Mouse (Mus musculus): ENCODE measurements around the gene Arhgef10l. TPM values are rescaled to one million over a fixed set of nuclear protein-coding genes. Genes with fewer than 3 reads are reported as not detected.
A peak's percentile ranks its signal among the peaks of the same experiment; 100 is the strongest.

The Arhgef10l gene
- total RNA-seq, 2 experiments from 2014 or later, result 17.5 to 25.7 TPM

DNA sequence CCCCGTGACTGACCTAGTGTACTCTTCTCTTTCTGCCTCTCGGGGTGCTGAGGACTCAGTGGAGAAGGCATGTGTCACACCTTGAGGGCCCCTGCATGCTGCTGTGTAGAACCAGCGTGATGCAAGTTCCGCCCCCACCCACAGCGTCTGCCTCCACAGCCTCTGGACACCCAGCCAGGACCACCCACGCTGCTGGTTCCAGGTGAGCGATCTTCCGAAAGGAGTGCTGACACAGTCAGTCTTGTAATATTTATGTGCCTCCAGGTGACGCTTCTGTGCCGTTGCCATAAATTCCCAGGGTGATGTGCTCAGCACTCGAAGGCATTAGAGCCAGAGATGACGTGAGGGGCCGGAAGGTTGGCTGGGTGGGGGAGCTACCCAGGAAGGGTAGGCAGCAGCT, 140.9 kb downstream of the Arhgef10l start:
- DNase-seq, result no peak

DNA sequence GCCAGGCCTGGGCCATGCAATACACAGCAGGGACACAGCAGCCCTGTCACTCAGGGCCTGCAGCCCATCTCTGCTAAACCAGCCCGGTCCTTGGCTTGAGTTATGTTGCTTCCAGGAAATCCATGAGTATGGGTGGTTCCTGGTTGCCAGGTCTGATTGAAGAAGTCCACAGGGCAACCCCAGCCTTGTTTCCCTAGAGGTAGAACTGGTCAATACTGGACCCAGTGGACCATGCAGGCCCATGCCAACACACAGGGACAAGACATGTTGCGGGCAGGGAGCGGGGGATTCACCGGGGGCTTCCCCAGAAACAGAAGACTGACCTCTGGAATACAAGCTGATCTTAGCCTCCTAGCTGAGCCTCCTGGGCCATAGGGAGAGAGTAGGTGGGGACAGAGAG, 142.9 kb downstream of the Arhgef10l start:
- DNase-seq, result no peak

DNA sequence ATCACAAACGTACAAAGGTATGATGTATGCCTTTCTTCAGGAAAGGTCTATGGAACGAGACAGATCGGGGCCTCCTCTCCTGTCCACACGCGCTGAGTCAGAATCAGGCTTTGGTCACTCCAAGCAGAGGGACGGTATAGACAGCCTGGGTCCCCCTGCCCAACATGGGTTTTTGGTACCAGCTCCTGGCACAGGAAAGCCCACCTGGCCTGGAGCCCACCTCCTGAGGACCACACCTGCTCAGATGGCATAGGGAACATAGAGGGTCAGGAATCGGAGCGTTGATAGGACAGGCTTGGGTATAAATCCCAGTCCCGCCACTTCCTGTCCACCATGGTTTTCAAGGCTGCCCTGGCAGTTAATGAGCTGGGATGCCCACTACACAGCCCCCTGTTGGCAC, 145.1 kb downstream of the Arhgef10l start:
- DNase-seq, result no peak

DNA sequence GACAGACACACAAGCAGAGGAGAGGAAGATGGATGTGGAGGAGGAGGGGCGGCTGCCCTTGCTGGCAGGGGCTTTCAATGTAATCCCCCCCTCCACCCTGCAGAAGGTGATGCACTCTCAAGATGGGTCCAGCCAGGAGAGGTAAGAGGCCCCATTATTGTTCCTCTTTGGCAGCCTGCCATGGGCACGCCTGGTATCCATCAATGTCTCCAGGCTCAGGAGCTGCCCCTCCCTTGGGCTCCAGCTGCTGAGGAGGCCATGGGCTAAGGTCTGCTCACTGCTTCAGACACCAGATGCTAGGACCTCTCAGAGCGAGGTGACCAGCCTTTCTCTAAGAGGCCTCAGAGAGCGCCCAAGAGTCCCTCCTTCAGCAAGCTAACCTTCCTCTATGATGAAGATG, 152.0 kb downstream of the Arhgef10l start:
- DNase-seq, result no peak

DNA sequence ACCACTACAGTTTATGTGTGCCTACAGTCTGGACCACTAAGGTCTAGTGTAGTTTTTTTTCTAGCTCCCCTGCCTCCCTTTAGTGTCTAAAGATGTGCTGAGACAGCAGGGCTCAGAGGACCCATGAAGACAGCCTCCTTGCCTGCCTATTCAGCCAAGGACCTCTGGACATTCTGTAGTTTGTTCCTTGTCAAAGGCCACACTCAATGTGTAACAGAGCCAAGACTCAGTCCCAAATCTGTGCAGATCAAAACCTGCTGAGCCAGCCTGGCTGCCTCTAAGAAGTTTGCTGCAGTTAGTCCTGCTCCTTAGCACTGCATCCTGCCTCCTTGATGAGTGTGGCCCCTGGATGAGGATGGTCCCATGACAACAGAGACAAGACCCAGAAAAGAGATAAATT, 156.0 kb downstream of the Arhgef10l start:
- DNase-seq, result no peak

DNA sequence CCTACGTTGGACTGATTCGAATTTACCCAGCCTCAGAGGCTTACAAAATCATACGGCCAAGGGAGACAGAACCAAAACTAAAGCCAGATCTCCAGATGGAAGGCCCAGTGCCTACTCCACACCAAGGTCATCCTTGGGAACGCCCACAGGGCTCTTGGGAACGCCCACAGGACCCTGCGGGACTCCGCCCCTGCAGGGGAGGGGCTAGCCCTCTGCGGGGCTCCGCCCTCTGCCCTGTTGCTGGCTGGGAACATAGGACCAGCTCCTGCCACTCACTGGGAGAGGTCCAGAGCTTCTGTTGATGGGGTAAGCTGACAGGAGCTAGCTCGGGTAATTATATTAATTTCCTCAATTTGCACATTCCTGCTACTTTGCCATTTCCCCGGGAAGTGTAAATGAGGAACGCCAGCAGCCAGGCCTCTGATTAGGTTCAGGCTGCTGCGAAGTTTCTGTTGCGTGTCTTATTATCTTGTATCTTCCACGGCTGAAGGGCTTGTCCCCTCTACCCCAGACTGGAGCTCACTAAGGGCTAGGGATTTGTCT, 158.6 kb downstream of the Arhgef10l start:
- peak; percentile 65 for DNase-seq

DNA sequence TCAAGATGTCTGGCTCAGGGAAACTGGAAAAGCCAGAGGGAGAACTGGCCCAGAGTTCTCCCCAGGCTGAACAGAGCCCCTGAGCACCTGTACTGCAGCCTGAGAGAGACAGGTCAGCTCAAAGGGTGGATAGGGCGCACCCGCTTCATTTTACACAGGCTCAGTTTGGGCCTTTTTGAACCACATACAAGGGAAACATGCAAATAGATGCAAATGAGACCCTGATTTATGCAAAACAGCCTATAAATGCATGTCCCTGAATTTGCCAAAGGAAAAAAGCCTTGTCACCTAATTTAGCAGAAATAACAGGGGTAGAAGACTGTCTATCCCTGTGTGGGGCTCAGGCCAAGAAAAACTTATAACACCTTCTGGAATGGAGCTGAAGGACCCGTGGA, 160.2 kb downstream of the Arhgef10l start:
- DNase-seq, result no peak

DNA sequence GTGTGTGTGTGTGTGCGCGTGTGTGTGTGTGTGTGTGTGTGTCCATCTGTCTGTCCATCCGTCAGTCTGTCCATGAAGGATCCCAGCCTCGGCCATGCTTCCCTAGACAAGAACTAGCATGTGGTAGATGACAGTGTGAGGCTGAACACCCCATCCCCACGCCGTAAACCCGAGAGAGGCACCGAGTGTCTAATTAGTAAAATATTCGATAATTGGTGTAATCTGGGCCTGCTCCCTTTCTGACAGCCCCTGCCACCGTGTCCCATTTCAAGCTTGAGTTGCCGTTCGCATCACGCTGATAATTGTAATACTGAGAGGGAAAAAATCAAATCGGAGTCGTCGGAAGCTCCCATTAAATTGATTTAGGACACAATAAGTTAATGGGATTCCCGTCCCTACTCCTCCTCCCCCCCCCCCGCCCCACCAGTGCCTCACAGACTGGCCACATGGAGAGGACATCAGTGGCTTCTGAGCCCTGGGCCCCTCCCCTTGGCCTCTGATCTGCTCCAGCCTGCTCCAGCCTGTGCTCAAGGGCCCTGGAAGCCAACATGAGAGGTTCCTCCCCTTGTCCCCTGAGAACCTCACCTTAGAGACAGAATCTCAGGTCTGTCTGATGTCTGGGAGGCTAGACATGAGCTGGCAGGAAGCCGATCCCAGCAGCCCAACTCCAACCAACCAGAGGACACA, 160.7 kb downstream of the Arhgef10l start:
- DNase-seq, result no peak

DNA sequence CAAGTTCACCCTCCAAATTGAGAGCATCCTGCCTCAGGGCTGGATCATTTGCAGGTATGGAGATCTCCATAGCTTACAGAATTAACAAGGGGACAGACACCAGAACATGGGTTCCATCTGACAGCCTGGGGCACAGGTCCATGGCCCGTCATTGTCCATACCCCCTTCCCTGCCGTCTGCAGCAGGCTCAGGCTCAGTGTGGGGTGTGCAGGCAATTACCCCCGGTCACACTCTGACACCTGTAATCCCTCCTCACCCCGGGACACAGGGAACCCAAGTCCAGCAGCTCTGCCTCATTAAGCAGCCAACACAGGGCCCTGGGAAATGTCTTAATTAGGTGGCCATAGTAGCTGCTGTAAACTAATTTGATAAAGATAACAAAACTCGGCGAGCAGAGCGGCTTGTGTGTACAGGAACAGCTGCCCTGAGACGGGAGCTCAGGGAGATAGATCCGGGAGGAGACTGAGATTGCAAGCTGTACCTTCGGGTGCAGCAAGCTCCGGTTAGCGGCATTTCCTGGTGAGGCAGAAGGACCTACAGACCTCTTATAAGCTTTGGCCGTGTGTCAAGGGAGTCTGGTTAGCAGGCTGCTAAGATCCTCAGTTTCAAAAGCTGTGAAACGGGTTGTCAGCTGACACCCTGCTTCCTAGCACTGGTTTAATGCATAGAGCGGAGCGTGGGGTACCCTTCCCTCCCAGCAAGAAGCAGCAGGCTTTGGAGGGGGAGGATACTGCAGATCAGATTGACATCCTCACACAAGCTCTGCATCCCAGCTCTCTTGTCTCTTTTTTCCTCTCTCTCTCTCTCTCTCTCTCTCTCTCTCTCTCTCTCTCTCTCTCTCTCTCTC, 161.5 kb downstream of the Arhgef10l start:
- no peak for DNase-seq

DNA sequence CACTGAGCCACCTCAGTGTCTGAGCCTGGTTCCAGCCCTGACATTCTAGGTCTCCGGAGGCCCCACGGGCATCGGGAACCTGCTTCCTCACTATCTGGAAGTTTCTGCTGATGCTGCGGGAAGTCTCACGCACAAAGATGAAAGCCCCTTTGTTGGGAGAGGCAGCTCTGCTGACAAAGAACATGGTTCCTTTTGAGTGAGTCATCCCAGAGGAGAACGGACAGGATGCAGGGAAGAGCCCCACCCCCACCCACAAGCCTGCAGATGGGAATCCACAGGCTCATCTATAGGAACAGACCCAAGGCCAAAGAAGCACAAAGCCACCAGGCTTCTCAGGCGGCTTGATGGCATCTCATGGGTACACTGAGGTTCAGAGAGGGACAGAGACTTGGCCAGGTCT, 165.0 kb downstream of the Arhgef10l start:
- no peak for DNase-seq

DNA sequence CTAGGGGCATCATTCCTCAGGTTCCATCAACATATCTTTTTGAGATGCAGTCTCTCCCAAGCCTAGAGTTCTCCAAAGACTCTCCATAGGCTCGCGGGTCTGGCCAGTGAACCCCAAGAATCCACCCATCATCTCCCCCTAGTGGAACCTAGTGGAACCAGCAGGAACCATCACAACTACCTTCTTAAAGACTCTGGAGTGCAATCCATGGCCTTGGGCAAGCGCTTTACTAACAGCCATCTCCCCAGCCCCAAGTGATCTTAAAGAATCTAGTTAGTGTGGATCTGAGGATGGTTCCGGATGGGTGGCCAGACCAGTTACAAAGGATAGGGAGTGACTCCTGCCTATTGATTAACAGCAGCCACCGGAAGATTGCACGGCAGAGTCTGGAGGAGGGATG, 166.2 kb downstream of the Arhgef10l start:
- DNase-seq, result no peak

DNA sequence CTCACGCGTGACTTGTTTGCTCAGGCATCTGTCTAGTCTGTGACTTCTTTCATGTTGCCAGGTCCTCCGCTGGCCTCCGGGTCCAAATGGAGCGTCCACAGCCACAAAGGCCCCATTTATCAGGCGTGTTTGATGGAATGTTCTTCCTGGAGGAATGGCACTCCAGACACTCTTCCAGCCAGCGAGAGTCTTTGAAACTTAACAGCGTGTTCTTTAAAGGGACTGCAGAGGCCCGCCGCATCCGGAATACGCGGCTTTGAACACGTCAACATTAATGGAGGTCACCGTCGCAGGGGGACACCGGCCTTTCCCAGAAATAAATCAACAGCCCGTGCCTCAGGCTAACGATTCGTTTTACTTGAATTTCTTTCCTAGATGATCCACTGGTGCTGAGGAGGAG, 168.6 kb downstream of the Arhgef10l start:
- DNase-seq, result no peak

DNA sequence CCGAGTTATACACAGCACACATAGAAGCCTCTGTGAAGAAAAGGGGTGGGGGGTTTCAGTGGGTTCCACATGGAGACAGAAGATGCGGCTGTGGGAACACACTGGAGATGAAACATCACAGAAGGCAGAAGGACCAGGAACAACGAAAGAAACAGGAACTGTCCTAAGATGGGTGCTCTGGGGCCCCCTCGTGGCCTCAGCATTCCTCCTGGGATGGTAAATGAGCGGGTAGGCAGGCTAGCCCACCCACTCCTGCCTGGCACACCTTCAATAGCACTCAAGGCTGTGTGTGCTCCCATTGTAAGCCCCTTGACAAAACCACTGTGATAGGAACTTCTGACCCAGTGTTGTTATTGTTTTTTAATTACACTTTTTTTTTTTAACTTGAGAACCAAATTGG, 174.3 kb downstream of the Arhgef10l start:
- no peak for DNase-seq

DNA sequence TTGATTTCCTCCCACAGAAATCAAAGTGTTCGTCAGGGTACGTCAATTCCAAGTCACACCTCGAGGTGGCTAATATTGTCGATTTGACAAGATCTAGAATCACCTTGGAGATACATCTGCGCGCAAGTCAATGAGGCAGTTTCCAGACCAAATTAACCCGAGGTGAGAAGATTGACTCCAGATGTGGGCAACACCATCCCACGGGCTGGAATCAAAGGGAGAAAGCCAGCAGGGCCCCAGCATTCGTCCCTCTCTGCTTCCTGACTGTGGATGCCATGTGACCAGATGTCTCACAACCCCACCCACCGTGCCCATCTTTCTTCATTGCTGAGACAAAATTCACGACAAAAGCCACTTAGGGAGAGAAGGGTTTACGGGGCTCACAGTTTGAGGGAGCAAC, 180.4 kb downstream of the Arhgef10l start:
- no peak for DNase-seq

DNA sequence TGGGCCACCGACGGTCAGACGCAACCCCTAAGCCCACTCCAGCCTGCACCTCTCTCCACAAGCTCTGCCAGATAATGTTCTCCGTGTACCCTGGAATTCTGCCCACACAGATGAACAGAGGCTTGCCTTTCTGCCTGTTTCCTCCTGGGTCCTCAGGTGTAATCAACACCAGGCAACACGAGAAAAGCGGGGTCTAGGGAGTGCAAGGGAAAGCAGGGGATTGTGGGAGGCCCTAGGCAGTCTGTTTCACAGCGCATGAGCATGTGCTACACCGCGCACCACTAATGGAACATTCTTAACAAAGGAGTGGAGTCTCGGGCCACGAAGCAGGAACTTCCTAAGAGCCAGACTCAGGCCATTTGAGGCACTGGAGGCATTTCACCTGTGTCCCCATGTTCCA, 182.7 kb downstream of the Arhgef10l start:
- no peak for DNase-seq

DNA sequence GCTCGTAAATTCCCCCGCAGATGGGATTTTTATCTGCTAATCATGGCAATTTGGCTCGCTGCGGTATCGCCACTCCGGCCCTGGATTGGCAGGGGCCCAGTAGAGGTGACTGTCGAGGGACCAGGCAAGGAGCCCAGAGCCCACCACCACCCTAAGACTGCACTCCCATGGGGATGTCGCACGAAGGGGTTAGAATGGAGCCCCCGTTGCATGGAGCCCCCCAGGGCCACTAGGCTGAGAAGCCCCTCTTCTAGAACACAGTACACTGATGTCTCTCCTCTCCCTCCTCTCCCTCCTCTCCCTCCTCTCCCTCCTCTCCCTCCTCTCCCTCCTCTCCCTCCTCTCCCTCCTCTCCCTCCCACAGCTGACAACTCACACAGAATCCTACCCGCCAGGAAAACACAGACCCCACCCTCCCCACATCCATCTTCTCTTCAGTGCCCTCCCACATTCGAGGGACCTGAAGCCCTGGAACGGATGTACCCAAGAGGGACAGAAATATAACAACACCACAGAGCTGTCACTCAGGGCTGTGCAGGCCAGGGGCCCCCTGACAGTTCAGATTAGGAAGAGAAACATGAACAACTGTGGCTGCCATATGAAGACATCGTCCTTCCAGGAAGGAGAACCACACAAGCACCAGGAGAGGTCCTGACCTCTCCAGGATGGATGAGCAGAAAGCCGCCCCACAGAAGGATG, 185.3 kb downstream of the Arhgef10l start:
- no peak for DNase-seq

DNA sequence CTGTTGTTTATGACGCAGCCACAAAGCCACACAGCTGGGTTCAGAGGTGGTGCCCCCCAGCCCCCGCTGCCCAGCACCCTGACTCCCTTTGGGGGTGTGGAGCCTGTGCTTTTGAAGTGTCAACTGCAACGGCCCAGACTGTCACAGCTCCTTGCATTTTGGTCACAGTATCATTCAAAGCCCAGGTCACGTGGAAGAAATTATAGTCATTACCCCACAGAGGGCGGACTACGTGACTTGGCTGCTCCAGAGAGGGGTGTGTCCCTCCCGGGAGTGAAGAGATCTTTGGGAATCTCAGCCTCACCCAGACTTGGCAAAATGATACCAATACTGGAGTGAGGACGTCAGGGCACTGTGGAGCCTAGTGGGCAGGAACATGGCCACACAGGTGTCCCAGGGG, 190.6 kb downstream of the Arhgef10l start:
- peak; percentile 5 for DNase-seq

DNA sequence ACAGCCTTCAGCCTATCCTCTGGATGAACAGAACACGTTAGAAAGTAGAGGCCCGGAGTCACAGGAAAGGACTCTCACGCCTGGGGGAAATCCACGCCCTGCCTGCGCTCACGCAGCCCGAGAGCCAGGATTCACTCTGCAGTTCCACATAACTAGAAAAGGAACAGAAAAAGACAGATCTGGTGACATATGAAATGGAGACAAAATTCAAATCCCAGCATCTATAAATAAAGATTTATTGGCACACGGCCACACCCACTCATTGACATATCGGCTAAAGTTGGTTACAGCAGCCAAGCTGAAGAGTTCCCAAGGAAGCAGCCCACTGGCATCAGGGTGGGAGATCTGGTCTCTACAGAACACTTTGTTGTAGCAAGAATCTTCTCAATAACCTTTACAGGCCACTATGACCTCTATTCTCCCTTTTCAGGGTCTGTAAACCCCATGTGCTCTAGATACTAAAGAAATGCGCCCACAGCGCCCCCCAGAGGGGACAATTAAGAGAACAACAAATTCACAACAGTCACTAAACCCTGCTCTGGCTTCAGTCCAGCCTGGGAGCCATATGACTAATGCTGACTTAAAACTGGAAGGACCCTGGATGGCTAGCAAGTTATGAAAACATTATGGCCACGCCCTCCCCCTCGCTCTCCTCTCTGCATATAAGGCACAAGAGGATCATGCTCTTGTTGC, 195.9 kb downstream of the Arhgef10l start:
- DNase-seq, result peak; percentile 15

DNA sequence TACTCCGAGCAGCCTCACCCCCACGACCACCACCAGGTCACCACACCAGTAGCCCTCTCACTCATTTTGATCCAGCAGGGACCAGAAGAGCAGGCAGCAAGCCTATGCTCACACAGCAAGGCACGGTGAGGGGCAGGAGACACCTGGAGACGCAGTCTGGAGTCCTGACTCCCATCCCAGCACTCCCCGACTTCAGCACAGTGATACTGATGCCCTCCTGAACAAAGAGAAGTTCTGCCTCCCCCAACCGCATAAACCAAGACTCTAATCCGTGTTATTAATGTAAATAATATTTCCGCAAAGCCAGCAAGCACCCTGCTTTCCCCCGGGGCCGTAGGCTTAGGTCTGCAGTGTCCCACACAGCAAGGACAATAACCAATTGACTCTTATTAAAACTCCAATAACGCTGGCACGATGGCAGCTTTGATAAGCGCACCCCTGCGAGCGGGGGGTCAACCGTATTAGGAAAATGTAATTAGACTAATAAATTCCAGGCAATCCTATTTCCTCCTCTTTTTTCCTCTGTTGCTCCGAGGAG, 198.5 kb downstream of the Arhgef10l start:
- DNase-seq, result no peak

All from adrenal gland, postnatal 10 days (tissue).